Mouse (Mus musculus) MEL (cell line): ENCODE measurements around the gene Olfr193. TPM values are rescaled to one million over a fixed set of nuclear protein-coding genes. Genes with fewer than 3 reads are reported as not detected.

Experiments used
- polyA plus RNA-seq, 2 experiments: library from polyadenylated mRNA; stranded (reverse) in 1 of 2; unstranded in 1 of 2; fragments of >175 nt in 1 of 2; fragments of >200 nt in 1 of 2; gene quantifications; 2 replicates each; pipeline versions ENCODE4 v1.2.1 to v1.2.4; 2012; ENCODE audit warnings: low replicate concordance in 2 of 2, low read depth in 1 of 2; ENCODE audit not compliant: insufficient read length in 2 of 2, insufficient read depth in 1 of 2, missing spikeins in 1 of 2
- total RNA-seq: library from RNA; depleted of rRNA; stranded (reverse); fragments of 300-350 nt; gene quantifications from 2 replicates; pipeline ENCODE4 v1.2.3, GENCODE M21; 2012; rRNA removed

Gene Olfr193
- total and polyA plus RNA-seq, 3 experiments: not detected

Other genes starting within 250 kb of the Olfr193 start
- gene Olfr177, start 237.1 kb downstream of the Olfr193 start, total RNA-seq: 0.08 TPM in 1 of 2 replicates, not detected in the other
- gene Olfr177, start 237.1 kb downstream of the Olfr193 start, polyA plus RNA-seq: not detected
- 1.2 and 3.0 TPM in 2 replicates for gene Olfr178, start 219.8 kb downstream of the Olfr193 start, total RNA-seq
- gene Olfr178, start 219.8 kb downstream of the Olfr193 start, polyA plus RNA-seq: 1 to 10 TPM in 1 of 2 experiments, not detected in 1; 3.5 TPM
- 0.12 TPM in 1 of 2 replicates, not detected in the other for gene Olfr181, start 183.1 kb downstream of the Olfr193 start, total RNA-seq
- not detected for gene Olfr181, start 183.1 kb downstream of the Olfr193 start, polyA plus RNA-seq
- 0.50 TPM in 1 of 2 replicates, not detected in the other for gene Olfr180, start 182.5 kb downstream of the Olfr193 start, total RNA-seq
- 1 to 10 TPM in 1 of 2 experiments, not detected in 1; 1.1 TPM for gene Olfr180, start 182.5 kb downstream of the Olfr193 start, polyA plus RNA-seq
- gene Olfr183, start 116.5 kb downstream of the Olfr193 start, total RNA-seq: 0.42 and 0.73 TPM in 2 replicates
- under 1 TPM in 1 of 2 experiments, not detected in 1; 0.49 TPM for gene Olfr183, start 116.5 kb downstream of the Olfr193 start, polyA plus RNA-seq
- gene Olfr186, start 81.6 kb downstream of the Olfr193 start, total RNA-seq: not detected in 2 replicates
- gene Olfr186, start 81.6 kb downstream of the Olfr193 start, polyA plus RNA-seq: under 1 TPM in 1 of 2 experiments, not detected in 1; 0.15 TPM
- not detected in 2 replicates for gene Olfr187, start 72.1 kb downstream of the Olfr193 start, total RNA-seq
- gene Olfr187, start 72.1 kb downstream of the Olfr193 start, polyA plus RNA-seq: not detected
- not detected in 2 replicates for gene Olfr190, start 33.9 kb downstream of the Olfr193 start, total RNA-seq
- gene Olfr190, start 33.9 kb downstream of the Olfr193 start, polyA plus RNA-seq: not detected
- gene Olfr191, start 22.1 kb downstream of the Olfr193 start, total RNA-seq: not detected in 2 replicates
- under 1 TPM in 1 of 2 experiments, not detected in 1; 0.01 TPM for gene Olfr191, start 22.1 kb downstream of the Olfr193 start, polyA plus RNA-seq
- not detected in 2 replicates for gene Olfr194, start 9.2 kb upstream of the Olfr193 start, total RNA-seq
- not detected for gene Olfr194, start 9.2 kb upstream of the Olfr193 start, polyA plus RNA-seq
- 0.15 TPM in 1 of 2 replicates, not detected in the other for gene Olfr195, start 35.2 kb upstream of the Olfr193 start, total RNA-seq
- not detected for gene Olfr195, start 35.2 kb upstream of the Olfr193 start, polyA plus RNA-seq
- not detected in 2 replicates for gene Olfr196, start 58.6 kb upstream of the Olfr193 start, total RNA-seq
- not detected for gene Olfr196, start 58.6 kb upstream of the Olfr193 start, polyA plus RNA-seq
- gene Olfr198, start 91.7 kb upstream of the Olfr193 start, total RNA-seq: not detected in 2 replicates
- gene Olfr198, start 91.7 kb upstream of the Olfr193 start, polyA plus RNA-seq: not detected
- gene Olfr199, start 107.9 kb upstream of the Olfr193 start, total RNA-seq: 0.08 and 0.16 TPM in 2 replicates
- gene Olfr199, start 107.9 kb upstream of the Olfr193 start, polyA plus RNA-seq: under 1 TPM in 1 of 2 experiments, not detected in 1; 0.22 TPM
- gene Olfr201, start 160.8 kb upstream of the Olfr193 start, total RNA-seq: 0.08 TPM in 1 of 2 replicates, not detected in the other
- under 1 TPM in 1 of 2 experiments, not detected in 1; 0.03 TPM for gene Olfr201, start 160.8 kb upstream of the Olfr193 start, polyA plus RNA-seq
- not detected in 2 replicates for gene Olfr202, start 174.9 kb upstream of the Olfr193 start, total RNA-seq
- gene Olfr202, start 174.9 kb upstream of the Olfr193 start, polyA plus RNA-seq: not detected
- not detected in 2 replicates for gene Olfr203, start 187.0 kb upstream of the Olfr193 start, total RNA-seq
- not detected for gene Olfr203, start 187.0 kb upstream of the Olfr193 start, polyA plus RNA-seq
- gene Olfr204, start 206.4 kb upstream of the Olfr193 start, total RNA-seq: not detected in 2 replicates
- gene Olfr204, start 206.4 kb upstream of the Olfr193 start, polyA plus RNA-seq: not detected
- gene Olfr205, start 219.3 kb upstream of the Olfr193 start, total RNA-seq: not detected in 2 replicates
- not detected for gene Olfr205, start 219.3 kb upstream of the Olfr193 start, polyA plus RNA-seq
- not detected in 2 replicates for gene Olfr206, start 237.4 kb upstream of the Olfr193 start, total RNA-seq
- gene Olfr206, start 237.4 kb upstream of the Olfr193 start, polyA plus RNA-seq: not detected